ENCODE assay signal across 8 mouse cellular contexts in the genomic region with DNA sequence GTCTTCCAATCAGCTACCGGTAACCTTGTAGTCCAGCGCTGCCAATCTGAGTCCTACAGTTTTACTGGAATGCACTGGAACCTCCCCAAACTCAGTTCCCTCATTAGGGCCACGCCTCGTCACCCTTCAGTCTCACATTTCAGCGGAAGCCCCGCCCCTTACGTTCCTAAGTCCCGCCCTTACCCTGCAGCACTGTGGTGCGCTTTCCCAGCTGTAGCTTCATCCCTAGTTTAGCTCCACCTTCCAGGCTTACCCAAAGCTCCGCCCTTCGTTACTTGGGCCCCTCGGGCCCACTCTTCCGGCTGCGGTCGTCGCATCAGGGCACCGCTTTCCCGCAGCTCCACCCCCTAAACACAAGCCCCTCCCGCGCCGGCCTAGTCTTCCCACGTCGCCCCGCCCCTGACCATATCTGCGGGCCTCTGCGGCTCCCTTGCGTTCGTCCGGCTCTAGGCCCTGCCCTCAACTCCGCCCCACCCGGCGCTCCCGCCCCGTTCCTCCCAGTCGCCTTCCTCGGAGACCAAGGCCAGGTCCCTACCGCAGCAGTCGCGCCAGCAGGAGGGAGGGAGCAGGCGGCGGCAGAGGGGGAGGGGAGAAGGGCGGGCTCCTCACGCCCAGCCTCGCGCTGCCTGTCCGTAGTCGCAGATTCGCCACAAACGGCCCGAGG. TPM values are rescaled to one million over a fixed set of nuclear protein-coding genes. Genes with fewer than 3 reads are reported as not detected.
DNase-seq lines count a peak whose midpoint lies in the region; ATAC-seq lines count a peak whose summit lies in the region.

No protein-coding gene starts in this region.

- DNase-seq in ES-CJ7 (ENCODE audit: low read depth, low spot score), result peak; percentile 100
- DNase-seq in cerebellum, adult 11 months, result peak; percentile 100
- peak; percentile 99 for DNase-seq in forebrain, embryonic 14.5 days (ENCODE audit: low spot score)
- peak; percentile 99 to 100 for DNase-seq in heart, postnatal 14 days
- peak; percentile 99 for DNase-seq in layer of hippocampus, adult 11-12 months (ENCODE audit: low spot score)
- peak; percentile 100 for DNase-seq in lung, adult 18-20 months
- peak; percentile 99 for DNase-seq in testis, postnatal 14 days (ENCODE audit: low spot score)

- H3K27me3 ChIP-seq in forebrain, embryonic 14.5 days (replicated peaks; ENCODE audit: control insufficient read depth, insufficient read depth, low read length), result no peaks in the 10 kb centered on the region
- no peaks in the 10 kb centered on the region for H3K27me3 ChIP-seq in neural tube, embryonic 15.5 days (replicated peaks)

- H3K9ac ChIP-seq in forebrain, embryonic 14.5 days (ENCODE audit: low read length), result peak overlapping the region; percentile 93
- H3K9ac ChIP-seq in neural tube, embryonic 15.5 days (replicated peaks), result peak overlapping the region; percentile 93

- H3K27ac ChIP-seq in forebrain, embryonic 14.5 days (ENCODE audit: low read depth, low read length), result peak overlapping the region; percentile 98
- H3K27ac ChIP-seq in neural tube, embryonic 15.5 days (replicated peaks), result peak overlapping the region; percentile 97

- peak overlapping the region; percentile 96 for H3K4me2 ChIP-seq in forebrain, embryonic 14.5 days (ENCODE audit: low read length)
- H3K4me2 ChIP-seq in neural tube, embryonic 15.5 days, result peak overlapping the region; percentile 98

- H3K4me1 ChIP-seq in forebrain, embryonic 14.5 days (ENCODE audit: control insufficient read depth, insufficient read depth, low read length), result peaks cover 11% of the 10 kb centered on the region
- H3K4me1 ChIP-seq in neural tube, embryonic 15.5 days, result peaks cover 36% of the 10 kb centered on the region

- intact Hi-C loops in heart, postnatal 14 days (cut with DNase I), result no loop called here

- under 1% methylated on average over 50 of the region's 50 CpGs for WGBS in forebrain, embryonic 14.5 days
- under 1% methylated on average over 48 of the region's 50 CpGs for WGBS in neural tube, embryonic 15.5 days

- no peaks in the 10 kb centered on the region for H3K9me3 ChIP-seq in forebrain, embryonic 14.5 days (replicated peaks; ENCODE audit: control insufficient read depth, low read length)
- no peaks in the 10 kb centered on the region for H3K9me3 ChIP-seq in neural tube, embryonic 15.5 days (replicated peaks)

- peak; percentile 98 for ATAC-seq in forebrain, embryonic 14.5 days
- ATAC-seq in neural tube, embryonic 15.5 days (ENCODE audit: low FRiP score), result peak; percentile 97

- peaks cover 12% of the 10 kb centered on the region for H3K36me3 ChIP-seq in forebrain, embryonic 14.5 days (ENCODE audit: control insufficient read depth, insufficient read depth, low read length)
- H3K36me3 ChIP-seq in neural tube, embryonic 15.5 days, result peaks cover 14% of the 10 kb centered on the region

- peak overlapping the region; percentile 95 for H3K4me3 ChIP-seq in forebrain, embryonic 14.5 days (ENCODE audit: low read depth, low read length)
- peak overlapping the region; percentile 99 for H3K4me3 ChIP-seq in neural tube, embryonic 15.5 days (replicated peaks)

RNA-seq across cellular contexts. Expression of gene Brpf1, which starts 0.5 kb away (rescaled TPM):
- polyA plus RNA-seq in forebrain, embryonic 14.5 days (2014; fragmentation: Nextera tagmentation; extraction: Ambion mirVana), result 15.8 and 17.0 TPM in 2 replicates
- 10 to 100 TPM; 18.0 to 18.1 TPM for total RNA-seq in heart, postnatal 14 days (2021)
- 13.8 TPM in 2 replicates for polyA plus RNA-seq in neural tube, embryonic 15.5 days (2015; fragmentation: Nextera tagmentation; extraction: Ambion mirVana)

RNA-seq across cellular contexts. Expression of gene Ogg1, which starts 20.3 kb away (rescaled TPM):
- polyA plus RNA-seq in forebrain, embryonic 14.5 days (2014; fragmentation: Nextera tagmentation; extraction: Ambion mirVana), result 12.7 and 14.7 TPM in 2 replicates
- total RNA-seq in heart, postnatal 14 days (2021), result 1 to 10 TPM; 6.5 to 7.4 TPM
- 9.3 and 10.1 TPM in 2 replicates for polyA plus RNA-seq in neural tube, embryonic 15.5 days (2015; fragmentation: Nextera tagmentation; extraction: Ambion mirVana)

RNA-seq across cellular contexts. Expression of gene Cpne9, which starts 24.3 kb away (rescaled TPM):
- 0.23 and 0.80 TPM in 2 replicates for polyA plus RNA-seq in forebrain, embryonic 14.5 days (2014; fragmentation: Nextera tagmentation; extraction: Ambion mirVana)
- total RNA-seq in heart, postnatal 14 days (2021), result under 1 TPM; 0.05 to 0.29 TPM
- 1.5 TPM in 2 replicates for polyA plus RNA-seq in neural tube, embryonic 15.5 days (2015; fragmentation: Nextera tagmentation; extraction: Ambion mirVana)

RNA-seq across cellular contexts. Expression of gene Camk1, which starts 37.3 kb away (rescaled TPM):
- 86.3 and 90.7 TPM in 2 replicates for polyA plus RNA-seq in forebrain, embryonic 14.5 days (2014; fragmentation: Nextera tagmentation; extraction: Ambion mirVana)
- total RNA-seq in heart, postnatal 14 days (2021), result 10 to 100 TPM; 66.9 to 71.2 TPM
- polyA plus RNA-seq in neural tube, embryonic 15.5 days (2015; fragmentation: Nextera tagmentation; extraction: Ambion mirVana), result 103 and 119 TPM in 2 replicates

Comparison
In these comparisons a context has a peak if more than half of its experiments do, and no peak if none do; other contexts are left out.
1. Peak in every context shown above with its lines: DNase-seq, ATAC-seq, H3K4me3 ChIP-seq and H3K27ac ChIP-seq.